Mouse (Mus musculus): Measurements from ENCODE around the gene 1190005I06Rik.

1190005I06Rik gene

GRCm38 (mm10) chr8:120577821-120578220 lies 69.6 kb downstream of the 1190005I06Rik start:
- no peak for DNase-seq (ENCODE audit: low spot score)

DNA sequence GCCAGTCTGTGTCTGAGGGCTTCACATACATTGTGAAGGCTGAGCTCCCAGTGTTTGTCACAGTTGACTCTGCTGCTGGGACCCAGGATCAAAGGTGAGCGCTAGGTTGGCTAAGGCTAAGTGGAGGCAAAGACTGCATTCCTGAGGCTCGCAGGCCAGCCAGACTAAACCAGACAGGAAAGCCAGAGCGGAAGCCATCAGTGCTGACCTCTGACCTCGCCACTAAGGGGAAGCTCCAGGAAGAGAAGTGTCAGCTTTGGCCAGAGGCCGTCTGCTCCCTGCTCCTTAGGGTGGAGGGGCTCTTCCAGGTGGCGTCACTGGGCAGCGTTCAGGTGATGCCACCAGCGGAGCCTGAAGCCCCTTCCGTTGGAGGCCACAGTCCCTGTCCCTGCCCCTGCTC lies 71.6 kb downstream of the 1190005I06Rik start:
- no peak for DNase-seq (ENCODE audit: low spot score)

DNA sequence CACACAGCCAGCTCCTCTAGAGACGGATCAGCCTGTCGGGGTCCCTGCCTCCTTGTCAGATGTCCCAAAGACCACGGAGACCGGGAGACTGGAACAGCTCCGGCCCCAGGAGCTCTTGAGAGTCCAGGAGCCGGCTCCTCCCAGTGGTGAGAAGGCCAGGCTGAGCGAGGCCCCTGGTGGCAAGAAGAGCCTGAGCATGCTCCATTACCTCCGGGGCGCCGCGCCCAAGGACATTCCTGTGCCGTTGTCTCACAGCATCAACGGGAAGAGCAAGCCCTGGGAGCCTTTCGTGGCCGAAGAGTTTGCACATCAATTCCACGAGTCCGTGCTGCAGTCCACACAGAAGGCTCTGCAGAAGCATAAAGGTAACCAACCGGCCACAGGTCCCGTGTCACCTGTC lies 72.5 kb downstream of the 1190005I06Rik start:
- no peak for DNase-seq (ENCODE audit: low spot score)

DNA sequence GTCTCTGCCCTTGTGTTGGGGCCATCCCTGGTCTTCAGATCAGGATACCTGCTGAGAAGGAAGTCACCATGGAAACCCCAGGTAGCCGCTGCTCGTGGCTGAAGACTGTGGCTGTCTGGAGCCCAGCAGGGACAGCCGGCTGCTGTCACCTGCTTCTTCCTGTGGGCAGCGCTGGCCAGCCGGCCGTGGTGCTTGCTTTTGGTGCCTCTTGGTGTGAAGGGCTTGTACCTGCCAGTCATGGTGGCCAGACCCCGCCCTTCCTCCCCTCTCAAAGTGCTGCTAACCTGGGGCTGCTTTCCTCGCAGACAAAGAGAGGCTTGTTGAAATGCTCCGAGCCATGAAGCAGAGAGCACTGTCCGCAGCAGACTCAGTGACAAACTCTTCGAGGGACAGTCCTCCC lies 73.6 kb downstream of the 1190005I06Rik start:
- DNase-seq (ENCODE audit: low spot score) = no peak

DNA sequence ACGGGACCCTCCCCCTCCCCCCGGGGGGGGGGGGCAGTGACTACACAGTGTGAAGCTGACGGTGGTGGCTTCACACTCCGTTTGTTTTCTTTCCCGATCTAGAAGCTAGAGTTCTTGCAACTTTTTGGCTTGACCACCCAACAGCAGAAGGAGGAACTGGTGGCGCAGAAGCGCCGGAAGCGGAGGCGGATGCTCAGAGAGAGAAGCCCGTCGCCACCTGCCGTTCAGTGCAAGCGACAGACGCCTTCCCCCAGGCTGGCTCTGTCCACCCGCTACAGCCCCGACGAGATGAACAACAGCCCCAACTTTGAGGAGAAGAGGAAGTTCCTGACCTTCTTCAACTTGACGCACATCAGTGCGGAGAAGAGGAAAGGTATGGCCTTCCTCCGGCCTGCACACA lies 74.9 kb downstream of the 1190005I06Rik start:
- DNase-seq (ENCODE audit: low spot score) = no peak

GRCm38 (mm10) chr8:120571561-120571960 lies 75.9 kb downstream of the 1190005I06Rik start:
- no peak for DNase-seq (ENCODE audit: low spot score)

GRCm38 (mm10) chr8:120569939-120570715 lies 77.3 kb downstream of the 1190005I06Rik start:
- peak; percentile 68 for DNase-seq (ENCODE audit: low spot score)

DNA sequence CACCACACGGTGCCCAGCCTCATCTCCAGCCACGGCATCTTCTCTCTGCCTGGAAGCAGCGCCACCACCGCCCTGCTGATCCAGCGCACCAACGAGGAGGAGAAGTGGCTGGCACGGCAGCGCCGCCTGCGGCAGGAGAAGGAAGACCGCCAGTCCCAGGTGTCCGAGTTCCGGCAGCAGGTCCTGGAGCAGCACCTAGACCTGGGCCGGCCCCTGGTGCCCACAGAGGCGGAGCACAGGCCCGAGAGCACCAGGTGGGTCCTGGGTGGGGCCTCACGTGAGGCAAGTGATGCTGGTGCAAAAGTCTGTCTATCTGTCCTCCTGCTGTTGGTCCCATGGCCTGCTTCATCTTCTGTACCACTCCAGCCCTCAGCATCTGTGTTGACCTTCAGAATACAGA lies 78.3 kb downstream of the 1190005I06Rik start:
- DNase-seq (ENCODE audit: low spot score) = no peak

DNA sequence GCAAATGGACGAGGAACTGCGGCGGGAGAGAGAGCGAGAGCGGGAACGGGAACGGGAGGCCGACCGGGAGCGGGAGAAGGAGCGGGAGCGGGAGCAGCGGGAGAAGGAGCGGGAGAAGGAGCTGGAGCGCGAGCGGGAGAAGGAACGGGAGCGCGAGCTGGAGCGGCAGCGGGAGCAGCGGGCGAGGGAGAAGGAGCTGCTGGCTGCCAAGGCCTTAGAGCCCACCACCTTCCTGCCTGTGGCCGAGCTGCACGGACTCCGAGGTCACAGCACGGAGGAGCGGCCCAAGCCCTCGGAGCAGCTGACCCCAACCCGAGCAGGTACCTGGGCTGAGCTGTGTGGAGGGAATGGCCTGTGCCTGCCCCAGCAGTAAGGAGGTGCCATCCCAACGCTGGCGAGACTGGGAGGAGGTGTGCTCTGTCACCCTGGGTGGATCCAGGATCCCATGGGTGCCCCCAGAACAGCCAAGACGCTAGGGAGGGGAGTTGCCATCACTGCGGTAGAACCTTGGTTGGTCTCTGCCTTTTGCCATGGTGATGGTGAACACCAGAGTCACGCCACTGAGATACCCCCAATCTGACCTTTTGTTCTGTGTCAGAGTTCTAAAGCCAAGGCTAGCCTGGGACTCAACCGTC lies 79.2 kb downstream of the 1190005I06Rik start:
- no peak for DNase-seq (ENCODE audit: low spot score)

GRCm38 (mm10) chr8:120567731-120568130 lies 79.7 kb downstream of the 1190005I06Rik start:
- DNase-seq (ENCODE audit: low spot score) = no peak

DNA sequence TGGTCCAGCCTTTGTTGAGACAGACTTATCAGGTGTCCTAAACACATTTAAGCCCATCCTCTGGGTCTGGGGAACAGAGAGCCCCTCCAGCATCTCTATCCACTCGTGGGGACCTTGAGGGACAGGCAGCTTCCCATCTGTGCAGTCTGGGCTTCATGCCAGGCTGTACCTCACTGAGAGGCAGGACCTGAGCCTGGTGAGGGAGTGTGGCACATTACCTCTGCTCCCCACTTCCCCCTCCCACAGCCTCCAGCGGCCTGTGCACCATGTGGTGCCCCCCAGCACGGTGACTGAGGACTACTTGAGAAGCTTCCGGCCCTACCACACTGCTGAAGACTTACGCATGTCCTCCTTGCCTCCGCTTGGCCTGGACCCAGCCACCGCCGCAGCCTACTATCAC lies 80.8 kb downstream of the 1190005I06Rik start:
- DNase-seq (ENCODE audit: low spot score) = no peak

DNA sequence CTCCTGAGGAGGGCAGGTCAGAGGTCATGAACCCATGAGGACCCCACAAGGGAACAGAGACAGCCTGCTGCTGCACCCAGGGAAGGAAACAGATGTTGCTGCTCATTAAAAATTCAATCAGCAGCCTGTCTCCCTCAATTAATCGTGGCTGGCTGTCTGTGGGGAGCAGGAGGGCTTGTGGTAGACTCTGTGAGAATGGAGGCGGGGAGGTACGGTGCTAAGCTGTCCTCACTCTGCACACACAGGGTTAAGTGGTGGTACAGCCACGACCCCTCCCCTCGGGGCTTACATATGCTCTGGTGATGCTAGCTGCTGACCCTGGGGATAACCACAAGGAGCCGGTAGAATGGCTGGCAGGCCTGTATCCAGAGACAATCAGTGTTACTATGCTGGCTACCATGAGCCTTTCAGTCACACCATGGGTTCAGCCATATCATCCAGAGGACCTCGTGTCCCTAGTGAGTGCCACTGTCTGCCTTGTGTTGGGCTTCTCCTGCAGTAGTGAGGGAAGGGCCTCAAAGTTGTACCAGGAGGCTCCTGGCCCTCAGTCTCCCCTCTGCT lies 82.2 kb downstream of the 1190005I06Rik start:
- no peak for DNase-seq (ENCODE audit: low spot score)

DNA sequence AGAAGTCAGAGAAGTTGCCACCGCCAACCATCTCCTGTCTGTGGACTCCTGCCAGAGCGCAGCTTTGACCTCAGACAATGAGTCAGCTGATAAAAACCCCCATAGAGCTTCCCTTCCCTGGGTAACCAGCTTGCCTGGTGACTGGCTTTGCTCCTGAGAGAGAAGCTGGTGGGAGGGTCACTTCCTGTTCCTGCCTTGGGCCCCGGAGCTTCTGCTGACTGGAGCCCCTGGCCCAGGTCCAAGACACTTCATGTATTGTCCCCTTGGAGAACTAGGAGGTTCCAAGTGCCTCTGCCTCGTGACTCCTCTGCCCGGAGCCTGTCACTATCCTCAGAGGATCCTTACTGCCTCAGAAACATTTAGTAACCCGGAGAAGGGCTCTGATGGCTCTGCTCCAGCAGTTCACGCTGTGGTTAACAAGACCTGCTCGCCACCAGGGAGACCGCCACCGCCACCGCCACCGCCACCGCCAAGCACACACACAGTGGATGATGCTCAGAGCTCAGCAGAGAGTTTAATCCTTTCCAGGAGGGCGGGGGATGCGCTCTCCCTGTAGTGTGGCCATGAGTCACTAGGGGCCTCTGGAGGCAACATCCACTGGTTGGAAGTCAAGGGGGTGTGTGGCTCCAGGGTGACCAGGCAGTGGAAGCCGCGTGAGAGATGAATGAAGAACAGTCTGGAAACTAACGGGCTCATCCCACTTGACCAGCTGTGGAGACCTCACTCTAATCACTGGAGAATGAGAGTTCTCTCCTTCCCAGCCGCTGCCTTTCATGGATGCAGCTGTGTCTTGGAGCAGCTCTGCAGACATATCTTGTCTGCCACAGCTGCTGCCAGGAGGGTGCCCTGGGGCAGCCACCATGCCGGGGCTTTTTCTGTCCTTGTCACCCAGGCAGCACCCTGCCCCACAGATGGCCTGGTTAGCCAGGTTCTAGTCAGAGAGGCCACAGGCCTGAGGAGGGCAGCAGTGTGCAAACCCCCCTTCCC lies 83.3 kb downstream of the 1190005I06Rik start:
- no peak for DNase-seq (ENCODE audit: low spot score)

DNA sequence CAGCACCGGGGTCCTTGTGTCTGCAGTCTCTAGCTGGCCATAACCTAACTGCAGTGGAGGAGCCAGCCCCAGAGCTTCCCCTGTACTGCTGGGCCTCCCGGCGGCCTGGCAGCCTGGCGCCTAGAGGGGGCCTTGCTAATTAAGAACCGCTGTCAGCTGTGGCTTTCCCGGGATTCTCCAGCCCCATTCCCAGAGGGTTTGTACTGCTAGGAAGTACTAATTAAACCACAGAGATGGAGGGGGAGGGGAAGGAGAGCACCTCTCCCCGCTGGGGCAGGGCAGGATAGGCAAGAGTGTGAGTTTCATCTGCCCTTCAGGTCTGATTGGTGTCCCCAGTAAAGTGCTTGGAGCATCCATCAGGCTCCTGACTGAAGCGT lies 84.1 kb downstream of the 1190005I06Rik start:
- no peak for DNase-seq (ENCODE audit: low spot score)

DNA sequence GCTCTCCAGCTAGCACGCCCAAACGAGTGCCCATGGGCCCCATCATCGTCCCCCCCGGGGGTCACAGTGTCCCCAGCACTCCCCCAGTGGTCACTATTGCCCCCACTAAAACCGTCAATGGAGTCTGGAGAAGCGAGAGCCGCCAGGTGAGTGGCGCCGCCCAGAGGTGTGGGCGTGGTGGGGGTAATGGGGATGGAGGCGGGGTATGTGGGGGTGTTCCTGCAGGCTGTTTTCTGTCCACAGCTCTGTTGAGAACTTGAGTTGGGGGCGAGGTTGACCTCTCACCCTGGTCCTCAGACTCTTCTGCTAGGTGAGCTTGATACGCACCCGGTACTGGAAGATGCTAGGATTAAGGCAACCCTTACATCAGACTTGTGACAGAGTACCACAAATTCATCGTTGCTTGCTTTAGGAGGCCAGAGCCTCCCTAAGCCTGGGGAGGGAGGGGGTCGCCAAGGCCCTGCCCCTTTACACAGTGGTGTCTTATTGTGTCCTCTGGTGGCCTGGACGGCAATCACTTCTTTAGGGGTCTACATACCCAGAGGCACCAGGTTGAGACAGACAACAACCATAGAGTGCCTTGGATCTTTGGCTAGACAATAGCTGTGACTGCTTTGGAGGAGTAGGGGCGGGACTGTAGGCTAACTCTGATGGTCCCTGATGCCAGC lies 84.6 kb downstream of the 1190005I06Rik start:
- no peak for DNase-seq (ENCODE audit: low spot score)

GRCm38 (mm10) chr8:120561539-120562435 lies 85.6 kb downstream of the 1190005I06Rik start:
- no peak for DNase-seq (ENCODE audit: low spot score)

- DNase-seq (ENCODE audit: low spot score) = no peak
Observed at GRCm38 (mm10) chr8:120560535-120560934, 86.9 kb downstream of the 1190005I06Rik start.

DNA sequence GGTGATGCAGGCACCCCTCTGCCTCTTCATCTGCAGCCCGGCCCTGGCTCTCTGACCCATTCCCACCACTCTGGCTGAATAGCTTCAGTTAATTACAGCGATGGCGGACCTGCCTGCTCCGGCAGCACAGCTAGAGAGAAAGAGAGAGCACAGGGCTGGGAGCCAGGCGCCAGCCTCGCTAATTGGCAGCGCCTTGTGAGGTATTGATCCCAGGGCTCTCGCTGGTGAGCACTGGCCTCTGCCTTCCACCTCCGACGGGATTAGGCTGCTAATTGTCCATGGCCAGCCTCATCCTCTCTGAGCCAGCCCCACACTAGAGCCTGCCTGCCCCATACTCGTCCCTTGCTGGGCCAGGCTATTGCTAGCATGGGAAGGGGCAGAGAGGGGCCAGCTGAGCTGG lies 87.8 kb downstream of the 1190005I06Rik start:
- no peak for DNase-seq (ENCODE audit: low spot score)

All from spleen, adult 12 weeks (tissue).